Mouse (Mus musculus): ENCODE data around the gene Ube3b.

The Ube3b gene

GRCm38 (mm10) chr5:114373581-114373980 lies 6.8 kb upstream of the Ube3b start:
- DNase-seq (ENCODE audit: low spot score in 2 of 2) = no peak

GRCm38 (mm10) chr5:114374409-114375213 lies 5.8 kb upstream of the Ube3b start:
- peak; percentile 43 to 46 for DNase-seq (ENCODE audit: low spot score in 2 of 2)

- DNase-seq (ENCODE audit: low spot score in 2 of 2) = peak; percentile 39 to 60
Measured at GRCm38 (mm10) chr5:114378177-114378920, 2.1 kb upstream of the Ube3b start.

- DNase-seq (ENCODE audit: low spot score in 2 of 2) = no peak
Measured at GRCm38 (mm10) chr5:114378936-114379335, 1.5 kb upstream of the Ube3b start.

- DNase-seq (ENCODE audit: low spot score in 2 of 2) = peak in 1 of 2 experiments; percentile 21
Measured at GRCm38 (mm10) chr5:114379763-114380162, 644 bp upstream of the Ube3b start.

DNA sequence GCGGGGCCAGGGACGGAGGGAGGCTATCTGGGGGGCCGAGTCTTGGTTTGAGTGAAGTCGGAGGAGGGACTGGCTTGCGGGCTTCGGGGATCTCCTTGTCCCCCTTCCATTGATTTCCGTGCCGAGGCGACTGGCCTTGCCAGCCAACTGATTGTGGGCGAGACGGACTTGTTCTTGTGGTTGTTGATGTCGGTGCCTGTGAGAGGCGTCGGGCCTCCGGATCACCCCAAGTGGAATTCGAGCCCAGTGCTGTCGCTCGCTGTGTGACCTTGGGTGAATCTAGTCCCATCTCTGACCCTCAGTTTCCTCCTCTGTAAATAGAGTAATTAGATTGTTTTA lies 575 bp downstream of the Ube3b start:
- no peak for DNase-seq (ENCODE audit: low spot score in 2 of 2)

- DNase-seq (ENCODE audit: low spot score in 2 of 2) = peak in 1 of 2 experiments; percentile 64
Measured at GRCm38 (mm10) chr5:114383184-114383904, 2.9 kb downstream of the Ube3b start.

GRCm38 (mm10) chr5:114384448-114384847 lies 4.0 kb downstream of the Ube3b start:
- no peak for DNase-seq (ENCODE audit: low spot score in 2 of 2)

DNA sequence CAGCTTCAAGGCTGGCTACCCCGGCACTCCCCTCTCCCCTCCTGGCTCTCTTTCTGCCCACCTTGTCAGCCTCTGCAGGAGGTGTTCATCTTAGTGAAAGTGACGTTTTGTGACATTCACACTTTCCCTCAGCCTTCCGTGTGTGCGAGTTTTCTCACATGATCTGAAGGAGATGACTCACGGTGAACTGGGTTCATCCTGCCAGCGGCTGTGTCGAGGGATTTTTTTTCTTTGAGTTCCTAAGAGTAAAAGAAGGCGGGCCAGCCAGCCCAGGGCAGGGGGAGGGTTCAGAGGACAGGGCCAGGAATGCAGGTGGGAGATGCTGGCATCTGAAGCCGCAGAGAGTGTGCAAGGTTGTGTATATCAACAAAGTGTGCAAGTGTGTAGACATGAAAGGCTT lies 12.8 kb downstream of the Ube3b start:
- DNase-seq (ENCODE audit: low spot score in 2 of 2) = no peak

- no peak for DNase-seq (ENCODE audit: low spot score in 2 of 2)
Measured at GRCm38 (mm10) chr5:114406592-114406991, 26.2 kb downstream of the Ube3b start.

- no peak for DNase-seq (ENCODE audit: low spot score in 2 of 2)
Measured at GRCm38 (mm10) chr5:114407269-114407668, 26.9 kb downstream of the Ube3b start.

GRCm38 (mm10) chr5:114407810-114408209 lies 27.4 kb downstream of the Ube3b start:
- no peak for DNase-seq (ENCODE audit: low spot score in 2 of 2)

DNA sequence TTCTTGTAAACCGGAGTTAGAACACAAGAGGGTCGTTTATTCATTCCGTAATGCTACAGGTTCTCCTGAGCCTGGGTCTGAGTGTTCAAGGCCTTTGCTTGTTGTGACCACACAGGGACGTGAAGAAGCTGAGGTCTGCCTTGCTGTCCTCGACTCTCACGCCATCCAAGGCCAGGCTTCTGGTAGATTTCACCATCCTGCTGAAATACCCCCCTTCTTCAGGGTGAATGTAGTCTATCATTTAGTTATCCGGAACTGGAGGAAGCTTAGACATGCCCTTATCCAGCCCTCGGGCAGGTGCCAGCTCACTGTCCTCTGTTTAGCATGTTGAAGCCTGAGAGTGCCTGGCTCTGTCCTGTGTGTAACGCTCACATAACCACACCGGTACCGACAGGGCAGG lies 28.4 kb downstream of the Ube3b start:
- no peak for DNase-seq (ENCODE audit: low spot score in 2 of 2)

GRCm38 (mm10) chr5:114410429-114410828 lies 30.0 kb downstream of the Ube3b start:
- no peak for DNase-seq (ENCODE audit: low spot score in 2 of 2)

- DNase-seq (ENCODE audit: low spot score in 2 of 2) = no peak
Measured at GRCm38 (mm10) chr5:114412361-114412998, 32.1 kb downstream of the Ube3b start.

- DNase-seq (ENCODE audit: low spot score in 2 of 2) = no peak
Measured at GRCm38 (mm10) chr5:114413067-114413735, 32.8 kb downstream of the Ube3b start.

DNA sequence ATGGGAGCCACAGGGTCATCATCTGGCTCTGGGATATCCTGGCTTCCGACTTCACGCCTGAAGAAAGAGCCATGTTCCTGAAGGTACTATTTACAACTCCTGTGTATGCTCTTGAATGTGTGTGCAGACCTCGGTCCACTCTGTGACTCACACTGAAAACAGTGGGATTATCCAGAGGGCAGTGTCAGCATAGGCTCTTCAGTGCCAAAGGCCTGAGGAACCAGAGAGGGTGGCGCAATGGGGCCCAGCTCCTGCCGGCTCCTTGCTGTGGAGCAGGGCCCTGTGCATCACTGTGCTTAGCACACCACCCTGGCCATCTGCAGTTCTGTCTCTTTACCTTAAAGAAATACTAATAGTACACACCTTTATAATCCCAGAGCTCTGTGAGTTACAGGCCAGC lies 35.2 kb downstream of the Ube3b start:
- no peak for DNase-seq (ENCODE audit: low spot score in 2 of 2)

DNA sequence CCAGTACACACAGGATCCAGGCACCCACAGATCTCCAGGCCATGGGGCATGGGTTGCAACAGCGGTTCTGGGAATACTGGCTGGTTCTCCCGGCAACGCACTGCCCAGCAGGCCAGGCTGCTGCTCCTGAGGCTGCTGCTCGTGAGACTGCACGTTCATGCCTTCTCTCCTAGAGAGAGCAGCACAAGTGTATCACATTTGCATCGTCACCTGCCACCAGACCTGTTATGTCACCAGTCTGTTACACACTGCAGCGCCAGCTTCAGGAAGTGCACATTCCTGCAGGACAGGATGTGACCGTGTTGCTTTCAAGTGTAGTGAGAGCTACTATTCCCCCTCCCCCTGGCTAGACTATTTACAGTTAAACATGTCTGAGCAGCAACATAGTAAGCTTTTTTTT lies 36.4 kb downstream of the Ube3b start:
- DNase-seq (ENCODE audit: low spot score in 2 of 2) = no peak

DNA sequence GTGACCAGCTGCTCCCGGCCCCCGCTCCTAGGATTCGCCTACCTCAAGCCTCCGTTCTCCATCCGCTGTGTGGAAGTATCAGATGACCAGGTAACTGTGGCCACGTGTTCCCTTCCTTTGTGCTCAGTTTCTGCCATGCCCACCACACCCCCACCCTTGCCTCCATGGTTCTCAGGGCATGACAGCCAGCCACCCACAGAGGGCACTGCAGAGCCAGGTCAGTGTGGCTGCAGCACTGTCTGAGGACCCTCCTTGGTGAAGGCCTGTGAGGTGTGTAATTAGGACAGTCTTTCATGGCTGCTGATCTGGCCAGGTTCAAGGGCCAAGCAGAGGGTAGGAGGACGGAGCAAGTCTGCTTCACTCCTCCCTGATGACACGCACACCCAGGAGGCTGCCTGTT lies 38.1 kb downstream of the Ube3b start:
- DNase-seq (ENCODE audit: low spot score in 2 of 2) = no peak

DNA sequence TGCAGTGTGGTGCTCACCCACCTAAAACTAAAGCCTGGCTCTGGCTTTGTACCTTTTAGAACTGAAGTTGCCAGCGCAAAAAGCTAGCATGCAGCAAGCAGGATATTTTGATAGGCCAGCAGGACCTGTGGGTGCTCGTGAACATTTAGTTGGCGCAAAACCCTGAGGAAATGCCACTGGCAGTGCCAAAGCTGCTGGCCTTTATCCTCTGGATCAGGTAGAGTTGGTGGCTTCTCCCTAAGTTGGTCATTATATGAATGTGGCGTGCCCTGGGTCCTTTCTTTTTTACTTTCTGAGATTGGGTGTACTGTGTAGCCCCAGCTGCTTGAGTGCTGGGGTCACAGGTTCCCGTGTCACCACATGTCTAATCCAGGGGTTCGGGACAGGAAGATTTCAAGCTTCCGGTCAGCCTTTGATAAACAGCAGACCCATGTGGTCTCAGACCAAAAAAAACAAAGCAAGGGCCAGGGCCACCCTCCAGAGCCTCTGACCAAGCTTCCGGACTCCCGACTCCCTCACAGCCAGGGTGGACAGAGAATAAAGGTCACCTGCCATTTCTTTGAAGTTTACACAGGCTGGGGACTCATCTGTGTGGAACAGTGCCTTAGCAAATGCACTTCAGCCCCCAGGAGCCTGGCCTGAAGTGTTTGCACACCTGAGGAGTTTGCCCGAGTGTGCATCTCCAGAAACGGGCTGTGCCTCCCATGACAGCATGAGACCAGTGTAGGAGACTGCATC lies 41.3 kb downstream of the Ube3b start:
- DNase-seq (ENCODE audit: low spot score in 2 of 2) = no peak

- DNase-seq (ENCODE audit: low spot score in 2 of 2) = no peak
Measured at GRCm38 (mm10) chr5:114422591-114422990, 42.2 kb downstream of the Ube3b start.

Measured in natural killer cell, adult 2 months (primary cell).